Mouse (Mus musculus) heart, embryonic 15.5 days (tissue): ENCODE measurements around the gene Il2rb. TPM values are rescaled to one million over a fixed set of nuclear protein-coding genes. Genes with fewer than 3 reads are reported as not detected.
A peak's percentile ranks its signal among the peaks of the same experiment; 100 is the strongest.

ENCODE experiments used
- ATAC-seq: fragments of 200-750 bp; cut with Nextera tagmentation; replicated peaks from 2 replicates; pipeline ENCODE4 v1.8.0; 2017; ENCODE audit warnings: low read depth, moderate TSS enrichment; ENCODE audit not compliant: insufficient number of reproducible peaks, insufficient read depth, low FRiP score
- H3K27ac ChIP-seq: fragments of 300-500 bp; sonication (generic); 2 replicates; pipeline ENCODE4 v1.5.1; 2015; ENCODE audit warnings: mild to moderate bottlenecking, inconsistent platforms
- H3K27me3 ChIP-seq: fragments of 300-500 bp; sonication (generic); 2 replicates; pipeline ENCODE4 v1.6.1; 2015; ENCODE audit warnings: inconsistent platforms
- H3K36me3 ChIP-seq: fragments of 300-500 bp; sonication (generic); 2 replicates; pipeline ENCODE4 v1.6.1; 2015; ENCODE audit warnings: mild to moderate bottlenecking, inconsistent platforms
- H3K4me1 ChIP-seq: fragments of 300-500 bp; sonication (generic); replicated peaks from 2 replicates; pipeline ENCODE4 v1.6.1; 2015; ENCODE audit warnings: inconsistent platforms
- H3K4me2 ChIP-seq: fragments of 300-500 bp; sonication (generic); 2 replicates; pipeline ENCODE4 v1.6.1; 2015; ENCODE audit warnings: inconsistent platforms, mild to moderate bottlenecking, moderate library complexity
- H3K4me3 ChIP-seq: fragments of 300-500 bp; sonication (generic); 2 replicates; pipeline ENCODE4 v1.5.1; 2015; ENCODE audit warnings: mild to moderate bottlenecking, inconsistent platforms
- H3K9ac ChIP-seq: fragments of 300-500 bp; sonication (generic); 2 replicates; pipeline ENCODE4 v1.6.1; 2015; ENCODE audit warnings: mild to moderate bottlenecking, inconsistent platforms
- H3K9me3 ChIP-seq: fragments of 300-500 bp; sonication (generic); replicated peaks from 2 replicates; pipeline ENCODE4 v1.6.1; 2016; ENCODE audit warnings: inconsistent platforms
- WGBS: fragments of 180-500 bp; shearing (Covaris S2); methylation state at CpG from one replicate; pipeline ENCODE4 v1.1.7; 2015; ENCODE audit warnings: mixed read lengths; 5-methylcytosine and 5-hydroxymethylcytosine counted together
- polyA plus RNA-seq: library from polyadenylated mRNA; unstranded; fragments of >200 nt; fragmentation: Nextera tagmentation; extraction: Ambion mirVana; gene quantifications from 2 replicates; pipeline ENCODE4 v1.2.1, GENCODE M21; 2015

Il2rb gene
- polyA plus RNA-seq, 1 experiment from 2014 or later: 0.30 TPM

- H3K9me3 ChIP-seq: no peaks in the 10 kb centered on the region
- H3K36me3 ChIP-seq: no peaks in the 10 kb centered on the region
- peaks cover 9% of the 10 kb centered on the region; the same call in 1 of the 2 replicates for H3K4me1 ChIP-seq
- H3K9ac ChIP-seq: no peak overlapping the region
- H3K27ac ChIP-seq: no peak overlapping the region
- no peak overlapping the region for H3K4me2 ChIP-seq
- H3K27me3 ChIP-seq: peaks cover 8% of the 10 kb centered on the region; the same call in 1 of the 2 replicates
- no peak for ATAC-seq
- WGBS: 35% methylated on average over 2 of the region's 2 CpGs
- H3K4me3 ChIP-seq: no peak overlapping the region
These were observed 14.1 kb downstream of the Il2rb start for GRCm38 (mm10) chr15:78480991-78481390.

- no peaks in the 10 kb centered on the region for H3K9me3 ChIP-seq
- no peak overlapping the region for H3K27ac ChIP-seq
- H3K4me3 ChIP-seq: no peak overlapping the region
- peaks cover 1% of the 10 kb centered on the region; the same call in 1 of the 2 replicates for H3K27me3 ChIP-seq
- H3K4me2 ChIP-seq: no peak overlapping the region
- WGBS: 78% methylated on average over 7 of the region's 7 CpGs
- peaks cover 12% of the 10 kb centered on the region; the same call in 1 of the 2 replicates for H3K4me1 ChIP-seq
- no peak for ATAC-seq
- H3K36me3 ChIP-seq: no peaks in the 10 kb centered on the region
- no peak overlapping the region for H3K9ac ChIP-seq
These were observed 15.0 kb downstream of the Il2rb start for GRCm38 (mm10) chr15:78480111-78480510.

GRCm38 (mm10) chr15:78479470-78479869, 15.6 kb downstream of the Il2rb start:
- Histone ChIP-seq H3K27me3 (no peaks in the 10 kb centered on the region), H3K4me3 (no peak overlapping the region), H3K4me1 (peaks cover 12% of the 10 kb centered on the region; the same call in 1 of the 2 replicates), H3K9me3 (no peaks in the 10 kb centered on the region), H3K9ac (no peak overlapping the region), H3K36me3 (no peaks in the 10 kb centered on the region), H3K27ac (no peak overlapping the region), H3K4me2 (no peak overlapping the region)
- WGBS: 66% methylated on average over 5 of the region's 5 CpGs
- ATAC-seq: no peak

GRCm38 (mm10) chr15:78478073-78478472, 17.0 kb downstream of the Il2rb start:
- 82% methylated on average over 4 of the region's 4 CpGs for WGBS
- Histone ChIP-seq H3K4me2 (no peak overlapping the region), H3K27ac (no peak overlapping the region), H3K9ac (no peak overlapping the region), H3K27me3 (no peaks in the 10 kb centered on the region), H3K36me3 (no peaks in the 10 kb centered on the region), H3K4me3 (no peak overlapping the region), H3K4me1 (peaks cover 12% of the 10 kb centered on the region; the same call in 1 of the 2 replicates), H3K9me3 (no peaks in the 10 kb centered on the region)
- ATAC-seq: no peak

- H3K4me2 ChIP-seq: no peak overlapping the region
- H3K4me3 ChIP-seq: no peak overlapping the region
- peaks cover 14% of the 10 kb centered on the region for H3K4me1 ChIP-seq
- H3K36me3 ChIP-seq: no peaks in the 10 kb centered on the region
- no peak overlapping the region for H3K27ac ChIP-seq
- H3K9me3 ChIP-seq: no peaks in the 10 kb centered on the region
- 83% methylated on average over 1 of the region's 1 CpGs for WGBS
- H3K27me3 ChIP-seq: no peaks in the 10 kb centered on the region
- ATAC-seq: no peak
- no peak overlapping the region for H3K9ac ChIP-seq
These were observed 18.2 kb downstream of the Il2rb start for GRCm38 (mm10) chr15:78476878-78477277.

- H3K4me1 ChIP-seq: peaks cover 15% of the 10 kb centered on the region
- 48% methylated on average over 3 of the region's 3 CpGs for WGBS
- ATAC-seq: no peak
- H3K9ac ChIP-seq: no peak overlapping the region
- no peak overlapping the region for H3K4me3 ChIP-seq
- no peaks in the 10 kb centered on the region for H3K9me3 ChIP-seq
- H3K4me2 ChIP-seq: no peak overlapping the region
- no peaks in the 10 kb centered on the region for H3K27me3 ChIP-seq
- H3K36me3 ChIP-seq: no peaks in the 10 kb centered on the region
- H3K27ac ChIP-seq: no peak overlapping the region
These were observed 19.5 kb downstream of the Il2rb start for GRCm38 (mm10) chr15:78475604-78476031.

GRCm38 (mm10) chr15:78473442-78473841, 21.6 kb downstream of the Il2rb start:
- no peak overlapping the region for H3K4me3 ChIP-seq
- H3K4me2 ChIP-seq: no peak overlapping the region
- peaks cover 17% of the 10 kb centered on the region for H3K4me1 ChIP-seq
- no peaks in the 10 kb centered on the region for H3K36me3 ChIP-seq
- H3K27ac ChIP-seq: no peak overlapping the region
- no peaks in the 10 kb centered on the region for H3K27me3 ChIP-seq
- no peak overlapping the region for H3K9ac ChIP-seq
- no peaks in the 10 kb centered on the region for H3K9me3 ChIP-seq
- no peak for ATAC-seq
- 80% methylated on average over 6 of the region's 6 CpGs for WGBS

GRCm38 (mm10) chr15:78471902-78472301, 23.2 kb downstream of the Il2rb start:
- ATAC-seq: peak; percentile 57
- H3K4me3 ChIP-seq: no peak overlapping the region
- WGBS: 31% methylated on average over 7 of the region's 7 CpGs

GRCm38 (mm10) chr15:78470495-78471276, 24.4 kb downstream of the Il2rb start:
- no peak for ATAC-seq
- WGBS: 58% methylated on average over 4 of the region's 4 CpGs
- Histone ChIP-seq H3K27ac (no peak overlapping the region), H3K4me3 (no peak overlapping the region), H3K9me3 (no peaks in the 10 kb centered on the region), H3K9ac (no peak overlapping the region), H3K36me3 (no peaks in the 10 kb centered on the region), H3K27me3 (no peaks in the 10 kb centered on the region; the same call in 1 of the 2 replicates), H3K4me1 (peaks cover 17% of the 10 kb centered on the region), H3K4me2 (no peak overlapping the region)

More at GRCm38 (mm10) chr15:78471902-78472301, 23.2 kb downstream of the Il2rb start:
- H3K36me3 ChIP-seq: no peaks in the 10 kb centered on the region
- no peaks in the 10 kb centered on the region for H3K9me3 ChIP-seq
- no peak overlapping the region for H3K9ac ChIP-seq
- no peak overlapping the region for H3K27ac ChIP-seq
- no peaks in the 10 kb centered on the region; the same call in 1 of the 2 replicates for H3K27me3 ChIP-seq
- H3K4me2 ChIP-seq: no peak overlapping the region
- H3K4me1 ChIP-seq: peaks cover 17% of the 10 kb centered on the region

GRCm38 (mm10) chr15:78468379-78468937, 26.6 kb downstream of the Il2rb start, which contains the start of gene Tmprss6:
Gene Tmprss6 (minus strand): TSS chr15:78468634.
- Histone ChIP-seq H3K9ac (no peak within 1 kb of the TSS), H3K27me3 (no peaks in the 10 kb centered on the region; the same call in 1 of the 2 replicates), H3K4me1 (peaks cover 16% of the 10 kb centered on the region), H3K36me3 (no peaks in the 10 kb centered on the region), H3K27ac (no peak within 1 kb of the TSS), H3K4me2 (no peak within 1 kb of the TSS), H3K4me3 (no peak within 1 kb of the TSS), H3K9me3 (no peaks in the 10 kb centered on the region)
- ATAC-seq: no peak
- WGBS: 85% methylated on average over 7 of the region's 7 CpGs

- Histone ChIP-seq H3K36me3 (no peaks in the 10 kb centered on the region), H3K9ac (no peak overlapping the region), H3K9me3 (no peaks in the 10 kb centered on the region), H3K27ac (no peak overlapping the region), H3K4me1 (peaks cover 20% of the 10 kb centered on the region), H3K27me3 (no peaks in the 10 kb centered on the region; the same call in 1 of the 2 replicates), H3K4me3 (no peak overlapping the region), H3K4me2 (no peak overlapping the region)
- 87% methylated on average over 7 of the region's 7 CpGs for WGBS
- ATAC-seq: no peak
These were observed 27.5 kb downstream of the Il2rb start for GRCm38 (mm10) chr15:78467570-78467969.
